Mouse (Mus musculus): ENCODE measurements at regions not wholly inside any gene's neighbourhood (a gene's known extent, or its start where the extent isn't known, plus 50 kb on each side); places are given as distances from the start of the nearest gene placed in this dataset.
"Not testable (repeated sequence)": the region's sequence is repeated elsewhere in the genome, so short reads cannot be mapped to it uniquely, and the experiment has no call there.

DNA sequence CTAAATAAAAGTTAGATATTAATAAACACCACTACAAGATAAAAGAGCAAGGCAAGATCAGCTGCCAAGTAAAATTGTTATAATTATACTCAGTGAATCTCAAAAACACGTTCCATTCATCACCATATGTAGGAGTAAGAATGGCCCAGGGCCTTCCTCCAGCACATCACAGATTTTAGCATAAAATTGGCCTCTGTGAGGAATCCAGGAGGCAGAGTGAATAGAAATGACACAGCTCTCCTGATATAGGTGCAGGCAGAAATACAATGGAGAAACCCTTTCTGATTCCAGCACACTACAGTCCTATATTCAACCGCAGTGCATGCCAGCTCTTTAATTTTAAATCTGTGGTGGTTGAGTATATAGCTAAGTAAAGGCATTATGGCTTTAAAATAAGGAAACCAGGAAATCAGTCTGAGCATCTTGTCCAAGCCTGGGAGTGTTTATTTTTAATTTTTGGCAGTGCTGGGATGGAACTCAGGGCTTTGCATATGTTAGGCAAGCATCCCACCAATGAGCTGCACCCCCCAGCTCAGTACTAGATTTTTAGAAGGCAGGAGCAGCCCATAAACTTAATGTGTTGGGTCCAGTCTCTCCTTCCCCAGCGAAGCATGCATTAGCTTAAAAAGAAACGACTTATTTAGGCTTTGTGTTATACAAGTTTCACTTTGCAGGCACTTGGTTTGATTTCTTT lies 158.3 kb upstream of the Ptprz1 start:
- DNase-seq = no peak

DNA sequence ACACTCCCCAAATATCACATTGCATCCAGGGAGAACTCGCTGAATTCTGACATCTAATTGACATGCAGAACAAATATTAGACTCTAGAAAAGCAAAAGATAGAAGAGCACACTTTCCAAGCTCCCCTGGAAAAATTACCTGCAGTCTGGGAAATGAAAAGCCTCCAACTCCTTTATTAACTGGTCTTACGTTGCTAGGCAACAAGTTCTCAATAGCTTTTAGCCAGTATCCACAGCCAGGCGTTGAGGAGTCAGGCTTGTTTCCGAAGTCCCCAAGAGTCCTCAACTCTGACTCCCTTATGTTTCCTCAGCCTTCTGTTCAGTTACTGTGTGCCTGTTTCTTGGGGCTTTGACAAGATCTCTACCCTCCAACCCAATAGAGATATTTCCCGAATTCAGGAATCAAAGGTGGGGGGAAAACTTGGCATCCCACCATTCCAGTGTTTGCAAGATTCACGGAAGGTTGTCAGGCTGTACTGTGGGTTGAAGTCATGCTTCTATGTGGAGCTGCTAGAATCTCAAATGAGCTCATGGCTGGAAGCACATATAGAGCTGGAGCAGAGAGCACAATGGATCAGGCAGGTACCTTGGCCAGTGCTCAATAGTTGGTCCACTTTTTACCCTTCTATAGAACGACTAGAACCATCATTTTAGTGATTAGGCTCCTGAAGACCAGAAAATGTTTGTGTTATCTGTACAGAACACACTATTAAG lies 159.0 kb upstream of the Ptprz1 start:
- DNase-seq = no peak

DNA sequence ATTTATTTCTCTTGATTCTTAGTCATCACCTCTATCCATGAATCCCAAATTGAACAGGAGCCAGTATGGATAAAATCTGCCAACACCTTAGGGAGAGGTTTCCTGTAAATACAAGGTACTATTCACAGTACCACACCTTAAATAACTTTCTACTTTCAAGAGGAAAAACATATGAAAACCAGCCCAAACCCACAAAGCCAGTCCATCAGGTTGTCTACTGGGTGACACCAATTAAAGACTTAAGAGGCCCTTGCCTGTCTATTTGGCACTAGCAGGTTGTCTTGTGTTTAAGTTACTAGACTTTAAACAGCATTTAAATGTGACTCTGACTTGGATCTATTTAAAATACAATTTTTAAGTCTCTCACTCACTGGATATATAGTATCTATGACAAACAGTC lies 177.1 kb upstream of the Ptprz1 start:
- DNase-seq = no peak

DNA sequence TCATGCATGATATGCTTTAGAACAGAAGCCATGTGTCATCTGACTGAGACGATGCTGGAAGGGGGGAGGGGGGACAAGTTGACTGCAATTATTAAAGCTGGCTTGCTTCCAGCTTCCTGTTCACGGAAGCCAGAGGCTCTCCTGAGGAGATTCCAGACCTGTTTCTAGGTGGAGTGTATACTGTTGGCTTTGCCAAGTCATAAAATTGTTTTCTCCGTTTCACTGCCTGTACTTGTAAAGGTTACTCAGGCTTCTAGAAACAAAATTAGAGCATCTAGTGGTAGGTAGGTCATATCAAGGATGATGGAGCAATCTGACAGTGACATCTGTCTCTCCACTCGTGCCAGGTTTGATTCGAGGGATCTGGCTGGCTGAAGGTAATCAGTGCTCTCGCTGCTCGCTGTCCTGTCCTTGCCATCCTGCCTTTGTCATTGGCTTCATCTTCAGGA lies 186.6 kb upstream of the Ptprz1 start:
- peak; percentile 1 to 2 for DNase-seq

DNA sequence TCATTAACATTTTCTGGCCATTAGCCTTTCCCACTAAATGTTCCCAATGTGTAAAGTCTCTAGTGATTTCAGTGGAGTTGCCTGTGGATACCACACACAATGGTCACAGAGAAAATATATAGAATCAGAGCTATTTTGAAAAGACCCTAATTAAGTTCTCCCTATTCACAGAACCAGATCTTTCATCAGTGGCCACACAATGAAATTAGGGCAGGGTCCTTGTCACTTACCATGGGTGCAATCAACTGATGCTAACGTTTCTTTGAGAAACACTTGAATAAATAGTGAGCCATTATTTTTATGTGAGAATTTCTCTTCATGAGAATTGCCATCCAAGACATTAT lies 200.7 kb upstream of the Ptprz1 start:
- DNase-seq = no peak

DNA sequence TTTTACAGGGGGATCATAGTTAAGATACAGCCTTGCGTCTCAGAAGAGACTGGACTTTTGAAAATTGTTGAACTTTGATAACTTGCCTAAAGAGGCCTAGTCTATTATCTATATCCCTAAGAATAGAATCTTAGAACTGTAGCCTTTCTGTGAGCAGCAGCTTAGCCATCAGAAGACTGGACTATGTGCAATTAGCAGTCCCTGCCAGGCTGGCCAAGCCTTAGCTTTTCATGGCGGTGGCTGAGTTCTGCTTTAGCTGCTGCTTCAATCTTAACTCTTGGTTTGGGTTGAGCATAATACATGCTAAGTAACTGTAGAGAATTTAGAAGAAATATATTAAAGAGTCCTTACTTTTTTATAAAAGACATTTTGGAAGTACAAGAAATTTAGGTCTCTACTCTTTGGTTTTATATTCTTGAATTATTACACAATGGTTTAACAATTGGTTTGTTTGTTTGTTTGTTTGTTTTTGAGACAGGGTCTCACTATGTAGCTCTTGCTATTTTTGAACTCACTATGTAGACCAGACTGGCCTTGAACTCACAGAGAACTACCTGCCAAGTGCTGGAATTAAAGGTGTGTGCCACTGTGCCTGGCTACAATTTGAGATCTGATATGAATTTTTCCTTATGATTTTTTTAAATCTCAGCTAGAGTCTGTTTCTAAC lies 201.2 kb upstream of the Ptprz1 start:
- no peak for DNase-seq

DNA sequence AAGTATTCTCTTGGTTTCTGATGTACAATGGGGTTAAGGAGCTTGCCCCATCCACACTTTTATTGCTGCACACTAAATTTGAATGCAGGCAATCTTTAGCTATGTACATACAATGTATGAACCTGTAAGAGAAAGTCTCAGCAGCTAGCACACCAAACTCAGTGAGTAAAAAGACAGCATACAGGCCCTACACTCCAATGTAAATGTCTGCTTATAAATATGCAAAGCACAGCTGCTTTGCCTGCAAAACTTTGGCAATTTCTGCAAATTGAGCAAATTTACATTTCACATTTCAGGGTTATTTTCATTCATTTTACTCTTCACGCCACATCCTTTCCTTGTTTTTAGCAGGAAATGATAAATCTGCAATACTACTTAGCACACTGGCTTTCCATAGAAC lies 203.8 kb upstream of the Ptprz1 start:
- no peak for DNase-seq

DNA sequence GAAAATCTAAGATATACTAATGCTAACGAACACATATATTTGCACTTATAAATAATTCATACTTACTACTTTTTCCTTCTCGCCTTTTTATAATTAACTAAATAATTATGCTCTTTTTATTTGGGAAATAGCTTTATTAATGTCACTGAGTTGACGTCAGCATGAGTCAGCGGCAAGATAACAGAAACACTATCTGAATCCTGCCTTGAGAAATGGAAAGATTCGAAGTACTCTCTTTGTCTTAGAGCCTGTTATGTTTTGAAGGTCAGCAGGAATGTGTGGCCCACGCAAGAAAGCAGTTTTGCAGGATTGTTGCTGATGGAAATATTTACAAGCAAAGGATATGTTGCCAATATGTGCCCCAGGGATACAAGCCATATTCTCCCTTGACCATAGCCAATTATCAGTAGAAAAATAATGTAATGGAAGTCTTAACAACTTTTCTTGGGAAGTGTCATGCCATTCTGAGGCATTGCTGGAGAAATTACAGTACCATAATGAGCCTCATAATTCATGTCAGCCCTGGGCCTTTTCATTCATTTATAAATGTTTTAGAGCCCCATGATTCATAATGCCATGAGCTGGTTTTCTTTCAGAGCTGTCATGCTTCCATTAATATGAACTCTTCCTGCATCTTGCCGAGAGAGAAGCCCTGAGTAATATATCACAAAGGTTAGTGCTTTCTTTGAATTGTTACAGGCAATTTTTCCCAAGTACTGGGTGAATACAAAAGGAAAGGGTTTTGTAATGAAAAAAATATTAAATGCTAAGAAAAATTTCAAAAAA lies 206.9 kb upstream of the Ptprz1 start:
- DNase-seq = no peak

DNA sequence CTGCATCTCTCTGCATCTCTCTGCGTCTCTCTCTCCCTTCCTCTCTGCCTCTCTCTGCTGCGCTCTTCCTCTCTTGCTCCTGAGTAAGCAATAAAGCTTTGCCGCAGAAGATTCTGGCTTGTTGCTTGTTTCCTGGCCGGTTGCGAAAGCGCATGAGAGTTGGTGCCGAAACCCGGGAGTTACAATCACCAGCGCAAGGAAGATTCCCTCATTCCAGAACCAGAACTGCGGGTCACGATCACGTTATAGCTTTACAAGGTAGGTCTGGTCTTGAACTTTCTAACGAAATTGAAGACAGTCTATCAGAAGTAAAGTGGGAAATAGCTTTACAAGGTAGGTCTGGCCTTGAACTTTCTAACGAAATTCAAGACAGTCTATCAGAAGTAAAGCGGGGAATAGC lies 217.9 kb upstream of the Ptprz1 start:
- not testable (repeated sequence) for DNase-seq

DNA sequence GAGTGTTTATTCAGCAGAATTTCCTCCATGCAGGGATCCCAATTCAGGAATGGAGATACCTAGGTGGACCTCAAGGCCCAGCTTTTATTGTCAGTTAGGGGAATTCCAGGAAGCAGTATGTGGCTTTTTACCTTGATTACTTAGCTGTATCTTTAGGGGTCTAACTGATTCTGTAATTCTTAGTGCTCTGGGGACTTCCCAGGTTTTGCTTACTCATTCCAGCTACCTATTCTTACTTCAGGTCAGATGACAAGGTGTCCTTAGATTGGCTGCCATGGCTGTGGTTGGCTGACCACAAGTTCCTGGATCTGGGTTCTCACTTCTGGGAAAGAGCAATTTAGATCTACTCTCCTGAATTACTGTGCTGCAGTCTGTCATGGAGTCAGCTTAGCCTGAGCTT lies 235.2 kb upstream of the Ptprz1 start:
- DNase-seq = no peak

DNA sequence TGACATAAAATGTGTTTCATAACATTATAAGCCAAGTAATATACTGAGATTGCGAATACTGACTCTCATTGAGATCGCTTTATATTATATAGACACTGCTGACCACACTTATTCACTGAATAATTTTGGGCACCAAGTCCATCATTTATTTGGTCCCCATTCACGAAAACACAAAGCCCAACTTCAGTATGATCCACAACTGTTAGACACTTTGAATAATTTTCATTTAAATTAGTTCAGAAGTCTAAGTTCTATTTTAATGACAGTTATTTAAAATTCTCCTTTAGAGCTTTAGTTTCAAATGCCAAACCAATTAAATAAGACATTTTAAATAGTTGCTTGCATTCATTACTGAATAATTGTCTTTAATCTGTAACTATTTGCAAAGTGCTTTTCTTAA lies 240.2 kb upstream of the Ptprz1 start:
- DNase-seq = no peak

DNA sequence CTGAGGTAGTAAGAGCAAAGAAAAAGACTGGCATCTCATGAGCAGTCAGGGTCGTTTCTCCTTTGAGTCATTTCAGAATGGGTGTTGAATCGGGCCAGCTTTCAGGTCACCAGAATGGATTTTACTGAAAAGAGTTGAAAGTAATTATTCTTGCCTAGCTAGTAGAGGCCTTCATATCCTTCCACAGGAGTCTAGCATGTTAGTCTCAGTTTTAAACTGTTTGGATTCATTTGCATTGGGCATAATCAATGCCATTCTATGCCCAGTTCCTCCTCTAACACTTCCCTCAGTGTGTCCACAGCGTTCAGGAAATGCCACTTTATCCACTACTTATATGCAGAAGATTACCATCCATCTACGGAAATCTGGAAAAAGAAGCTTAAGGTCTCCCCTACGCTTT lies 240.6 kb upstream of the Ptprz1 start:
- DNase-seq = no peak

DNA sequence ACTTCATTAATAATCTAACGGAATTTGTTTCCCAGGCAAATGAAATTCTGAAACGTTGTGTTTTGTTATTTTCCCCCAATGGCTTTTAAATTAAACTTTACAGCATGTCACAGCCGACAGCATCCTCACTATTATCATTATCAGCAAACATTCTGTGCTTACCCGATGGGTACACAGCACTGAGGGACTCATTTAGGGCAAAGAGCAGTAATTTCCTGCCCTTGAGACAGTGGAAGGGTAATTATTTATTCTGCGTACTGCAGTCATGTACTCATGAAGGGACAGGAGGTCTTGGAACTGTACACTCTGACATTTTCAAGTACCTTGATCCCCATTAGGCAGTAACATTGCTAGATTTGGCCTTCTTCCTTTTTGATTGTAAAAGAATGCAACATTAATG lies 235.5 kb upstream of the Fam3c start:
- no peak for DNase-seq

DNA sequence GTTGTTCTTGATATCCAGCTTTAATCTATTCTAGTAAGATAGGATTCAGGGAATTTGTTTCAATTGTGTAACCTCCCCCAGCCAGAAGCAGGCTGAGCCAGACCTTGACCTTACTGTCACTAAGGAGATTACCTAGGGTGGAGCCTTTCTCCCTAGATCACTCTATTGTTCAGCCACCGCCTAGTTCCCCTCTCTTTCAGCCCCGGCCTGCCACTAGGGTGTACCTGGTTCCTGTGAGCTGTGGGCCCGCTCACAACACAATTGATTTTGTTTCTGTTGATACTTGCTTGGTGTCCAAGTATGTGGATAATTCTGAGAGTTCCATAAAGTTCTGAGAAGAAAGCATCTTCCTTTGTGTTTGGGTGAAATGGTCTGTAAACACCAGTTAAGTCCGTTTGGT lies 228.8 kb upstream of the Fam3c start:
- DNase-seq = no peak

DNA sequence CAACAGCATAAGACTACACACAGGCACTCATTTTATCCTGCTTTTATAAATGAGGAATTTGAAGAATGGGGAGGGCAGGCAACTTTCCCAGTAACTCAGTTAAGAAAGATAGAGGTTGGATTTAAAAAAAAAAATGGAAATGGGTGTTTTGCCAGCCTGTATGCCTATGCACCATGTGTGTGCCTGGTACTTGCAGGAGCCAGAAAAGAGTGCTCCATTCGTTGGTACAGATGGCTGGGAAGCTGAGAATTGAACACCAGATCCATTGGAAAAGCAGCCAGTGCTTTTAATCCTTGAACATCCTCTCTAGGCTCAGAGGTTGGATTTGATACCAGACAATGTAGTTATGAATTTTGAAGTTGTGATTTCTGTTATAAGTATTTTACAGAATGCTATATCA lies 216.9 kb upstream of the Fam3c start:
- no peak for DNase-seq

DNA sequence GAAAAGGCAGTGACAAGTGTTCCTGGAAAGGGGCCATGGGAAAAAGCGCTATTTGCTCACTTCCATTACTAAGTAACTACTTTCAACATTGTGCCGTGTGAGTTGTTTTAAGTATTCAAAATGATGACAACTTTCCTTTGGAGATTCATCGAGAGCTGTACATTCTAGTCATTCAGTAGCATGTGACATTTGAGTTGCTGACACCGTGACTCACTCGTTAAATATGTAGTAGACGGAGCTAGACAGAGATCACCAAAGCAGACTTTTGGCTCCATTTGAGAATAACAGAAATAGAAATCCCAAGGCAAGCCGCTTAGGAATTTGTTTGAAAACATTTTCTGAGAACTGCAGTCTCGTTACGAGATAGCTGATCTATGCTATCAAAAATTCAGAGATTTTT lies 211.8 kb upstream of the Fam3c start:
- no peak for DNase-seq

DNA sequence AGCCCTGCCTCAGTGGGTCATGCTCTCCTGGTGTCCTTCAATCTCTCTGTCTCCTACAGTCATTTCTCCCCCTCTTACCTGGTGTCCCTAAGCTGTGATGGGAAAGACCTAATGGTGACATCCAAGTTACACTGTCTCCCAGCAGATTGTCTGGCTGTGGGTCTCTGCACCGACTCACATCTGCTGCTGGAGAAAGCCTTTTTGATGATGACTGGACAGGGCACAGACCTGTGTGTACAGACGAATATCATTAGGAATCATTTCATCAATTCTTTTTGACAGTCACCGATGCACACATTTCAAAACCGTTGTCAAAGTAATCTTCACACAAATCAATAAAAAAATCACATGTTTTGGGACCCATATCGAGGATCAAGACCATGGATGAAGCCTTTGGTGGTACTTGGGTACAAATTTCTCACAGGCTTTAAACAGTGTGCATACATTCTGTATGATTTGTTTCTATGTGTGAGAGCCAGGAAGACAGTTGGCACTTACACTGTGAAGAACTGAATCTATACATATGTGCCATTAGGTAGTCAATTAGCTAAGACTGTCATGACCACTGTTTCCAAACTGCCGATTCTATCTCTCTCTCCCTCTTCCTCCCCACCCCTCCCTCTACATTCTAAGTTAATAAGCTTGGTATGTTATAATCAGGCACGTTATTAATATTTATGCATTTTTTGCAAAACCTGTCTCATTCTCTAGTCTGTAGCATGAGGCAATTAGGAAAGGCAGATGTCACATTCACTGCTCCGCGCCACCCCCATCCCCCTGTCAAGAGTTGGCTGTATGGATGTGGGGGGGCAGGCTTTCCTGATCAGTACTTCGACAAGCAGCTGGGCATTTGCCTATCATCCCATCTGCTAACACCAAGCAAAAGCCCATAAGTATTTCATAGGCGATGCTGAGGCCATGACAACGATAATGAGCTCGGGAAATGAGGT lies 192.5 kb upstream of the Fam3c start:
- no peak for DNase-seq

DNA sequence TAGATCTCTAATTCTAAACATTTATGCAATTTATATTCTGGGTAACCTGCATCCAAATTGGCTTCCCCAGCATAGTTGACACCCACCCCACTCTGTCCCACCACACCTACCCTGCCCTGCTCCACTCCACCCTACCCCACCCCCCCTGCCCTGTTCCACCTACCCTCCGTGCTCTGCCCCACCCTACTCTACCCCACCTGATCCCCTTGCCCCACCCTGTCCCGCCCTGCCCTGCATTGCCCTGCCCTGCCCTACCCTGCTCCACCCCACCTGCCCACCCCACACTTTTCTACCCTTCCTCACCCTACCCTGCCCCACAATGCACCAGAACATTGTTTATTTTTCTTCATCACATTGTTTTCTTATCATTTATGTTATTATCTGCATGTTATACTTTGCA lies 185.6 kb upstream of the Fam3c start:
- DNase-seq = no peak

DNA sequence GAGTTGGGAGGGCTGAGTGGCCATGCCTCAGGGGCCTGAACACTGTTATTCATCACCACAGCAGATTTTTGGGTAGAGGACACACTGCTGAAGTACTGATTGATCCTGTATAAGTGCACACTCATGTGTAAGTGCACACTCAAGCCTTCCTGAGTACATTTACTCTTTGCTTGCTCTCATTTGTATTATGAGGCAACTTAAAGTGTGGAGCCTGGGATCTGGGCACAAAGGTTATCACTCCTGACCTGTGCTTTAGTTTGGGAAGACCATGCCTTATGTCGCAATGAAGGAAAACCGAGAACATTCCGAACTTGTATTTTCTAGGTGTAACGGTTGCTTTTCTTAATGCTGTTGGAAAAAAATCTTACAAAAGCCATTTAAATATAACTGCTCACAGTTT lies 182.2 kb upstream of the Fam3c start:
- no peak for DNase-seq

DNA sequence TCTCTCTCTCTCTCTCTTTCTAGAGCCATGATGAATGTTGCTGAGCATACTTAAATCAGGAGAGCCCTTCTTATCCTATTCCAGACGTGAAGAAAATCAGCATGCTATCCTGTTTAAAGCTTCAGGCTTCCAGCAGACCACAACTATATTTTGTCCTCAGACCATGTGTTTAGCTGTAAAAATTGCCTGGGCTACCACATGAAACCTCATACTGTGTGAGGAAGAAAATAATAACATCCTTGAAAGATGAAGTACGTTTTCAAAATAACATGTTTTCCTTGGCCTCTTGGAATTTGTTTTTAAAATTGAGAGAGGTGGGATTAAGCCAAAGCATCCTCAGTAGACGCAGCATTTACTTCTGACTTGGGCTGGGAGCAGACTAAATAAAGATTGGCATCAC lies 168.3 kb upstream of the Fam3c start:
- no peak for DNase-seq

DNA sequence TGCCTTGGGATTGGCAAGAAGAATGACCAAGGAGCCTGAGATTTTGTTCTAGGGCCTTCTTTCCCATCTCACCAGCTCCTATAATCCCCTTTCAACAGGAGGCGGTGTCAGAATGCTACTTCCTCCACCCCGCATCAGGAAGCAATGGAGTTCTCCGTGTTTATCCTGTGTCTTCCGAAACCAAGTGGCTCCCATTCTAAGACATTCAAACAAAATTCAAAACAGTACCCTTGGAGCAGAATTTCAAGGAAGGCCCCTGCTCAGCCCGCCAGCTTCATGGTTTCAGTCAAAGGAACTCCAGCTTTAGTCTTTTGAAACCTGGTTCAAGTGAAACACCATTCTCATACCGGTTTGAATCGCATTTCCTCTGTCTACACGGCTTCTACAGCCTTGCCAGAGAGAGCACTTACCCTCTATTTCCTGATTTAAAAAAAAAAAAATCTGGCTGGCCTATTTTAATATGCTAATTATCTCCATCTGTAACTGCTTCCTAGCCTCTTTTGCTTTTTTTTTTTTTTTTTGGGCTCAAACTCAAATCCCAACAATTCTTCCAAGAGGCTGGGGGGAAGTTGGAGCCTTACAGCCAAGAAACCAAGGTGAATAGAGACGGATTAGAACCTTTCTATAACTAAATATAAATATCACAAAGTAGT lies 167.7 kb upstream of the Fam3c start:
- DNase-seq = no peak

DNA sequence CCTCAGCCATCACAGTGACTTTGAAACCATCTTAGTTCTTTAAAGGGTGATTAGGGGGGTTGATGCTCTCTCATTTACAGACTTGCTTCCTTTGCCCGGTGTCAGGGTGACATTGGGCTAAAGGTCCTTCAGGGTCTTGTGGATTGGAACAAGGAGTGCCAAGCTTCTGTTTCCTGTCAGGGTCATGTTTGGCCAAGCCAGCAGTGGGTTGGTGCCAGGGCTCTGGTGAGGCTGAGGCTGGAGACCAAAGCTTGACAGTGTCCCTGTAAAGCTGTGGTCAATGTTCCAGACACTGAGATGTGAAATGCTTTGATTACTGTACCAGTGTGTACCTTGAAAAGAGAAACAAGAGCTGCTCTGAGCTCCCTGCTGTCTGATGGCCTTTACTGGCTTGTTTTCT lies 150.8 kb upstream of the Fam3c start:
- no peak for DNase-seq

Measured in kidney, postnatal 36 days (tissue).